ENCODE assay signal across 8 mouse cellular contexts in genomic region chr10:117905666-117906266, GRCm38 (mm10). TPM values are rescaled to one million over a fixed set of nuclear protein-coding genes. Genes with fewer than 3 reads are reported as not detected.
DNase-seq lines count a peak whose midpoint lies in the region; ATAC-seq and TF ChIP-seq lines count a peak whose summit lies in the region.

No protein-coding gene starts in this region.

- no peaks in the 10 kb centered on the region for H3K79me3 ChIP-seq in C2C12 (ENCODE audit: low read depth)

- 0 out of 2 replicates have a peak, but pooled peaks cover 4% of the 10 kb centered on the region for H3K4me1 ChIP-seq in forebrain, postnatal 0 days (ENCODE audit: insufficient read depth)
- H3K4me1 ChIP-seq in hindbrain, embryonic 10.5 days (replicated peaks) = peaks cover 17% of the 10 kb centered on the region

- H3K27me3 ChIP-seq in C2C12 (ENCODE audit: control insufficient read depth, insufficient read depth, insufficient read length) = no peaks in the 10 kb centered on the region
- H3K27me3 ChIP-seq in forebrain, postnatal 0 days (ENCODE audit: insufficient read depth, low read length) = no peaks in the 10 kb centered on the region
- no peaks in the 10 kb centered on the region for H3K27me3 ChIP-seq in hindbrain, embryonic 10.5 days (ENCODE audit: insufficient read depth, poor library complexity, severe bottlenecking)

- no peaks in the 10 kb centered on the region for H3K9me3 ChIP-seq in forebrain, postnatal 0 days (ENCODE audit: low read length)
- no peaks in the 10 kb centered on the region for H3K9me3 ChIP-seq in hindbrain, embryonic 10.5 days

- H3K79me2 ChIP-seq in C2C12 (ENCODE audit: control insufficient read depth, insufficient read depth) = no peaks in the 10 kb centered on the region

- H3K9ac ChIP-seq in forebrain, postnatal 0 days = peak overlapping the region; percentile 56

- H3K27ac ChIP-seq in forebrain, postnatal 0 days (ENCODE audit: low read depth, low read length) = peak overlapping the region; percentile 71
- peak overlapping the region; percentile 83 for H3K27ac ChIP-seq in hindbrain, embryonic 10.5 days

- peak overlapping the region; percentile 12 for H3K4me3 ChIP-seq in C2C12 (ENCODE audit: insufficient read depth, poor library complexity, severe bottlenecking)
- H3K4me3 ChIP-seq in forebrain, postnatal 0 days (ENCODE audit: low read depth, low read length) = peak overlapping the region; percentile 33
- peak overlapping the region; percentile 51 for H3K4me3 ChIP-seq in hindbrain, embryonic 10.5 days

- TF ChIP-seq CTCF in C2C12 (IDR thresholded peaks at IDR 0.05; ENCODE audit: control insufficient read depth, insufficient read depth, insufficient read length) = no peak
- no peak for TF ChIP-seq CTCF in forebrain, postnatal 0 days (IDR thresholded peaks at IDR 0.05; ENCODE audit: low read depth)

- H3K36me3 ChIP-seq in C2C12 (ENCODE audit: control insufficient read depth, insufficient read depth) = no peaks in the 10 kb centered on the region
- no peaks in the 10 kb centered on the region for H3K36me3 ChIP-seq in forebrain, postnatal 0 days (ENCODE audit: insufficient read depth)
- H3K36me3 ChIP-seq in hindbrain, embryonic 10.5 days = no peaks in the 10 kb centered on the region

- peak overlapping the region; percentile 41 for H3ac ChIP-seq in C2C12 (ENCODE audit: control insufficient read depth, insufficient read length, low read depth)

- peak overlapping the region; percentile 70 for H3K4me2 ChIP-seq in forebrain, postnatal 0 days (ENCODE audit: low read depth)

- peak; percentile 50 for DNase-seq in ZHBTc4 (ENCODE audit: low read depth, low spot score)
- DNase-seq in forebrain, postnatal 0 days = no peak
- peak; percentile 47 for DNase-seq in hindbrain, embryonic 10.5 days (ENCODE audit: low spot score)
- DNase-seq in left cerebral cortex, adult 8-10 months (ENCODE audit: low spot score in 2 of 2) = peak; percentile 12 to 36
- peak; percentile 35 for DNase-seq in lung, postnatal 25 days (ENCODE audit: low spot score)
- DNase-seq in ovary, postnatal 14 days (ENCODE audit: low spot score) = peak; percentile 26
- DNase-seq in cerebellum, postnatal 36 days = no peak

- ATAC-seq in forebrain, postnatal 0 days = peak; percentile 40

- 13% methylated on average over 27 of the region's 27 CpGs for WGBS in forebrain, postnatal 0 days
- 23% methylated on average over 27 of the region's 27 CpGs for WGBS in hindbrain, embryonic 10.5 days

TF ChIP-seq in C2C12, 6 proteins besides CTCF, POLR2A, EP300 and RAD21:
- no peak for TF ChIP-seq MYOG (IDR thresholded peaks at IDR 0.05; ENCODE audit: control insufficient read depth, extremely low read depth, insufficient read length)
- no peak for TF ChIP-seq MAX (IDR thresholded peaks at IDR 0.05)
- no peak for TF ChIP-seq MYOD1 (IDR thresholded peaks at IDR 0.05; ENCODE audit: control insufficient read depth, insufficient read length, low read depth)
- TF ChIP-seq FOSL1 (IDR thresholded peaks at IDR 0.05; ENCODE audit: insufficient read depth, low read length, poor library complexity, severe bottlenecking) = no peak
- no peak for TF ChIP-seq USF1 (IDR thresholded peaks at IDR 0.05; ENCODE audit: low read depth)
- TF ChIP-seq CEBPB (IDR thresholded peaks at IDR 0.05; ENCODE audit: low read depth) = no peak

RNA-seq across cellular contexts. Expression of gene Rap1b, which starts 59.9 kb away (rescaled TPM):
- polyA plus RNA-seq in C2C12 (2012; fragmentation: generic; extraction: Trizol) = 54.9 TPM
- total RNA-seq in forebrain, postnatal 0 days (2014; rRNA removed) = 65.2 and 66.3 TPM in 2 replicates
- 126 and 148 TPM in 2 replicates for polyA plus RNA-seq in forebrain, postnatal 0 days (2015; fragmentation: Nextera tagmentation; extraction: Ambion mirVana)
- 131 and 147 TPM in 2 replicates for polyA plus RNA-seq in hindbrain, embryonic 10.5 days (2016; fragmentation: Nextera tagmentation; extraction: Ambion mirVana)
- total RNA-seq in left cerebral cortex, adult 8-10 months (2022) = 10 to 100 TPM; 52.8 to 55.2 (median 53.2) TPM

Comparison
In these comparisons a context has a peak if more than half of its experiments do, and no peak if none do; other contexts are left out.
1. DNase-seq: peak in ZHBTc4 (single experiment), hindbrain, embryonic 10.5 days (single experiment), left cerebral cortex, adult 8-10 months (2 of 2), lung, postnatal 25 days (single experiment) and ovary, postnatal 14 days (single experiment); none in forebrain, postnatal 0 days (single experiment) and cerebellum, postnatal 36 days (0 of 2).
2. Peak in every context shown above with its lines, with median percentiles within 50 percentile points of each other: H3K4me3 ChIP-seq.